Mouse (Mus musculus): Measurements from ENCODE around the gene Kif1a. TPM values are rescaled to one million over a fixed set of nuclear protein-coding genes. Genes with fewer than 3 reads are reported as not detected.

Gene Kif1a
- polyA plus RNA-seq, 1 experiment from 2014 or later = 519 TPM

- Histone ChIP-seq H3K4me2 (ENCODE audit: low read length) (no peak overlapping the region), H3K9ac (ENCODE audit: low read depth, low read length) (no peak overlapping the region), H3K27me3 (ENCODE audit: control insufficient read depth, insufficient read depth, low read depth, low read length) (no peaks in the 10 kb centered on the region), H3K27ac (ENCODE audit: low read length) (peak overlapping the region; percentile 38; the same call in 1 of the 2 replicates), H3K4me1 (ENCODE audit: control insufficient read depth, insufficient read depth, low read length) (0 out of 2 replicates have a peak, but pooled peaks cover 7% of the 10 kb centered on the region), H3K4me3 (ENCODE audit: low read depth, low read length) (no peak overlapping the region), H3K36me3 (ENCODE audit: control insufficient read depth, insufficient read depth, low read length) (peaks cover 67% of the 10 kb centered on the region), H3K9me3 (replicated peaks; ENCODE audit: control insufficient read depth, low read length, poor library complexity, severe bottlenecking) (no peaks in the 10 kb centered on the region)
- WGBS = 37% methylated on average over 3 of the region's 3 CpGs
- ATAC-seq = peak; percentile 34; the same call in 1 of the 2 replicates
Observed at GRCm38 (mm10) chr1:93079602-93080001, 22.1 kb downstream of the Kif1a start.

GRCm38 (mm10) chr1:93072279-93072865, 29.4 kb downstream of the Kif1a start:
- Histone ChIP-seq H3K27me3 (ENCODE audit: control insufficient read depth, insufficient read depth, low read depth, low read length) (no peaks in the 10 kb centered on the region), H3K36me3 (ENCODE audit: control insufficient read depth, insufficient read depth, low read length) (peaks cover 68% of the 10 kb centered on the region), H3K27ac (ENCODE audit: low read length) (no peak overlapping the region), H3K9me3 (replicated peaks; ENCODE audit: control insufficient read depth, low read length, poor library complexity, severe bottlenecking) (no peaks in the 10 kb centered on the region), H3K4me2 (ENCODE audit: low read length) (no peak overlapping the region), H3K9ac (ENCODE audit: low read depth, low read length) (no peak overlapping the region), H3K4me3 (ENCODE audit: low read depth, low read length) (no peak overlapping the region), H3K4me1 (ENCODE audit: control insufficient read depth, insufficient read depth, low read length) (no peaks in the 10 kb centered on the region)
- 83% methylated on average over 2 of the region's 2 CpGs for whole genome bisulfite sequencing
- ATAC-seq = no peak

- Histone ChIP-seq H3K9me3 (replicated peaks; ENCODE audit: control insufficient read depth, low read length, poor library complexity, severe bottlenecking) (no peaks in the 10 kb centered on the region), H3K27me3 (ENCODE audit: control insufficient read depth, insufficient read depth, low read depth, low read length) (no peaks in the 10 kb centered on the region), H3K36me3 (ENCODE audit: control insufficient read depth, insufficient read depth, low read length) (peaks cover 70% of the 10 kb centered on the region), H3K4me1 (ENCODE audit: control insufficient read depth, insufficient read depth, low read length) (no peaks in the 10 kb centered on the region), H3K9ac (ENCODE audit: low read depth, low read length) (no peak overlapping the region), H3K4me2 (ENCODE audit: low read length) (no peak overlapping the region), H3K27ac (ENCODE audit: low read length) (no peak overlapping the region), H3K4me3 (ENCODE audit: low read depth, low read length) (no peak overlapping the region)
- ATAC-seq = 0 out of 2 replicates have a peak, but pooled peaks have one; percentile 16
- WGBS = 78% methylated on average over 18 of the region's 18 CpGs
Observed at GRCm38 (mm10) chr1:93071487-93071971, 30.2 kb downstream of the Kif1a start.

GRCm38 (mm10) chr1:93070881-93071280, 30.9 kb downstream of the Kif1a start:
- H3K27me3 ChIP-seq (ENCODE audit: control insufficient read depth, insufficient read depth, low read depth, low read length) = no peaks in the 10 kb centered on the region
- 91% methylated on average over 5 of the region's 5 CpGs for WGBS
- no peaks in the 10 kb centered on the region for H3K9me3 ChIP-seq (replicated peaks; ENCODE audit: control insufficient read depth, low read length, poor library complexity, severe bottlenecking)
- no peak overlapping the region for H3K27ac ChIP-seq (ENCODE audit: low read length)
- no peaks in the 10 kb centered on the region for H3K4me1 ChIP-seq (ENCODE audit: control insufficient read depth, insufficient read depth, low read length)
- no peak overlapping the region for H3K9ac ChIP-seq (ENCODE audit: low read depth, low read length)
- H3K4me3 ChIP-seq (ENCODE audit: low read depth, low read length) = no peak overlapping the region
- no peak overlapping the region for H3K4me2 ChIP-seq (ENCODE audit: low read length)
- H3K36me3 ChIP-seq (ENCODE audit: control insufficient read depth, insufficient read depth, low read length) = peaks cover 70% of the 10 kb centered on the region
- ATAC-seq = no peak

- Histone ChIP-seq H3K4me1 (ENCODE audit: control insufficient read depth, insufficient read depth, low read length) (no peaks in the 10 kb centered on the region), H3K27me3 (ENCODE audit: control insufficient read depth, insufficient read depth, low read depth, low read length) (no peaks in the 10 kb centered on the region), H3K9me3 (replicated peaks; ENCODE audit: control insufficient read depth, low read length, poor library complexity, severe bottlenecking) (no peaks in the 10 kb centered on the region), H3K4me3 (ENCODE audit: low read depth, low read length) (no peak overlapping the region), H3K36me3 (ENCODE audit: control insufficient read depth, insufficient read depth, low read length) (peaks cover 63% of the 10 kb centered on the region), H3K4me2 (ENCODE audit: low read length) (no peak overlapping the region), H3K27ac (ENCODE audit: low read length) (no peak overlapping the region), H3K9ac (ENCODE audit: low read depth, low read length) (no peak overlapping the region)
- ATAC-seq = no peak
- WGBS = 89% methylated on average over 1 of the region's 1 CpGs
Observed at GRCm38 (mm10) chr1:93068553-93068952, 33.2 kb downstream of the Kif1a start.

- H3K27me3 ChIP-seq (ENCODE audit: control insufficient read depth, insufficient read depth, low read depth, low read length) = no peaks in the 10 kb centered on the region
- ATAC-seq = no peak
- peaks cover 69% of the 10 kb centered on the region for H3K36me3 ChIP-seq (ENCODE audit: control insufficient read depth, insufficient read depth, low read length)
- no peak overlapping the region for H3K4me3 ChIP-seq (ENCODE audit: low read depth, low read length)
- no peak overlapping the region for H3K9ac ChIP-seq (ENCODE audit: low read depth, low read length)
- H3K4me1 ChIP-seq (ENCODE audit: control insufficient read depth, insufficient read depth, low read length) = no peaks in the 10 kb centered on the region
- no peaks in the 10 kb centered on the region for H3K9me3 ChIP-seq (replicated peaks; ENCODE audit: control insufficient read depth, low read length, poor library complexity, severe bottlenecking)
- H3K27ac ChIP-seq (ENCODE audit: low read length) = no peak overlapping the region
- H3K4me2 ChIP-seq (ENCODE audit: low read length) = no peak overlapping the region
- WGBS = 94% methylated on average over 6 of the region's 6 CpGs
Observed at GRCm38 (mm10) chr1:93065654-93066053, 36.1 kb downstream of the Kif1a start.

- H3K9me3 ChIP-seq (replicated peaks; ENCODE audit: control insufficient read depth, low read length, poor library complexity, severe bottlenecking) = no peaks in the 10 kb centered on the region
- ATAC-seq = no peak
- no peaks in the 10 kb centered on the region for H3K27me3 ChIP-seq (ENCODE audit: control insufficient read depth, insufficient read depth, low read depth, low read length)
- H3K4me2 ChIP-seq (ENCODE audit: low read length) = no peak overlapping the region
- H3K36me3 ChIP-seq (ENCODE audit: control insufficient read depth, insufficient read depth, low read length) = peaks cover 75% of the 10 kb centered on the region
- 82% methylated on average over 5 of the region's 5 CpGs for WGBS
- H3K27ac ChIP-seq (ENCODE audit: low read length) = no peak overlapping the region
- no peak overlapping the region for H3K9ac ChIP-seq (ENCODE audit: low read depth, low read length)
- H3K4me3 ChIP-seq (ENCODE audit: low read depth, low read length) = no peak overlapping the region
- no peaks in the 10 kb centered on the region for H3K4me1 ChIP-seq (ENCODE audit: control insufficient read depth, insufficient read depth, low read length)
Observed at GRCm38 (mm10) chr1:93063694-93064093, 38.1 kb downstream of the Kif1a start.

GRCm38 (mm10) chr1:93051124-93051833, 50.5 kb downstream of the Kif1a start:
- no peak overlapping the region for H3K27ac ChIP-seq (ENCODE audit: low read length)
- H3K4me1 ChIP-seq (ENCODE audit: control insufficient read depth, insufficient read depth, low read length) = no peaks in the 10 kb centered on the region
- H3K27me3 ChIP-seq (ENCODE audit: control insufficient read depth, insufficient read depth, low read depth, low read length) = no peaks in the 10 kb centered on the region
- H3K9ac ChIP-seq (ENCODE audit: low read depth, low read length) = no peak overlapping the region
- no peaks in the 10 kb centered on the region for H3K9me3 ChIP-seq (replicated peaks; ENCODE audit: control insufficient read depth, low read length, poor library complexity, severe bottlenecking)
- no peak overlapping the region for H3K4me2 ChIP-seq (ENCODE audit: low read length)
- no peak overlapping the region for H3K4me3 ChIP-seq (ENCODE audit: low read depth, low read length)
- WGBS = 68% methylated on average over 18 of the region's 23 CpGs
- no peak for ATAC-seq
- peaks cover 73% of the 10 kb centered on the region for H3K36me3 ChIP-seq (ENCODE audit: control insufficient read depth, insufficient read depth, low read length)

- 95% methylated on average over 3 of the region's 3 CpGs for WGBS
- Histone ChIP-seq H3K36me3 (ENCODE audit: control insufficient read depth, insufficient read depth, low read length) (peaks cover 70% of the 10 kb centered on the region), H3K9me3 (replicated peaks; ENCODE audit: control insufficient read depth, low read length, poor library complexity, severe bottlenecking) (no peaks in the 10 kb centered on the region), H3K4me1 (ENCODE audit: control insufficient read depth, insufficient read depth, low read length) (no peaks in the 10 kb centered on the region), H3K4me2 (ENCODE audit: low read length) (no peak overlapping the region), H3K27ac (ENCODE audit: low read length) (no peak overlapping the region), H3K4me3 (ENCODE audit: low read depth, low read length) (no peak overlapping the region), H3K27me3 (ENCODE audit: control insufficient read depth, insufficient read depth, low read depth, low read length) (no peaks in the 10 kb centered on the region), H3K9ac (ENCODE audit: low read depth, low read length) (no peak overlapping the region)
- no peak for ATAC-seq
Observed at GRCm38 (mm10) chr1:93050071-93050470, 51.7 kb downstream of the Kif1a start.

All from midbrain, embryonic 16.5 days (tissue).